Mouse (Mus musculus) hindbrain, postnatal 0 days (tissue): ENCODE data around the gene Umps. TPM values are rescaled to one million over a fixed set of nuclear protein-coding genes. Genes with fewer than 3 reads are reported as not detected.

ENCODE experiments used
- ATAC-seq: fragments of 200-750 bp; cut with Nextera tagmentation; 2 replicates; pipeline ENCODE4 v1.8.0; 2017; ENCODE audit warnings: mild to moderate bottlenecking, moderate TSS enrichment, moderate library complexity
- DNase-seq: peaks from one replicate; pipeline ENCODE4 v3.0.0-alpha.2; 2015; ENCODE audit warnings: low spot score
- H3K27ac ChIP-seq: fragments of 300-500 bp; sonication (generic); 2 replicates; pipeline ENCODE4 v1.5.1; 2014; ENCODE audit warnings: mild to moderate bottlenecking
- H3K27me3 ChIP-seq: fragments of 300-500 bp; sonication (generic); 2 replicates; pipeline ENCODE4 v1.6.1; 2014; ENCODE audit warnings: low read length, mixed read lengths; ENCODE audit not compliant: insufficient read depth
- H3K36me3 ChIP-seq: fragments of 300-500 bp; sonication (generic); 2 replicates; pipeline ENCODE4 v1.6.1; 2014; ENCODE audit warnings: low read length, mixed read lengths; ENCODE audit not compliant: insufficient read depth
- H3K4me1 ChIP-seq: fragments of 300-500 bp; sonication (generic); 2 replicates; pipeline ENCODE4 v1.6.1; 2014; ENCODE audit warnings: antibody characterized with exemption, low read length, mixed read lengths; ENCODE audit not compliant: insufficient read depth
- H3K4me2 ChIP-seq: fragments of 300-500 bp; sonication (generic); 2 replicates; pipeline ENCODE4 v1.6.1; 2014; ENCODE audit warnings: low read depth, mild to moderate bottlenecking, low read length, moderate library complexity, mixed read lengths
- H3K4me3 ChIP-seq: fragments of 300-500 bp; sonication (generic); 2 replicates; pipeline ENCODE4 v1.5.1; 2014; ENCODE audit warnings: low read length
- H3K9ac ChIP-seq: fragments of 300-500 bp; sonication (generic); replicated peaks from 2 replicates; pipeline ENCODE4 v1.6.1; 2014; ENCODE audit warnings: mild to moderate bottlenecking, low read length, moderate library complexity, mixed read lengths
- H3K9me3 ChIP-seq: fragments of 300-500 bp; sonication (generic); 2 replicates; pipeline ENCODE4 v1.6.1; 2016; ENCODE audit warnings: low read length, mixed read lengths
- CTCF ChIP-seq: IDR thresholded peaks from 2 replicates; pipeline ENCODE4 v1.5.1; 2016; ENCODE audit warnings: antibody characterized with exemption, control low read depth, low read depth
- WGBS: fragments of 180-500 bp; shearing (Covaris S2); extraction: QIAGEN DNeasy Blood & Tissue Kit; methylation state at CpG from one replicate; pipeline ENCODE4 v1.1.7; 2014; 5-methylcytosine and 5-hydroxymethylcytosine counted together
- polyA plus RNA-seq: library from polyadenylated mRNA; unstranded; fragments of >200 nt; fragmentation: Nextera tagmentation; extraction: Ambion mirVana; gene quantifications from 2 replicates; pipeline ENCODE4 v1.2.1, GENCODE M21; 2015
- total RNA-seq: library from RNA; depleted of rRNA; stranded (reverse); fragments of >200 nt; gene quantifications from 2 replicates; pipeline ENCODE4 v1.2.3, GENCODE M21; 2014

Gene Umps
- total and polyA plus RNA-seq, 2 experiments from 2014 or later: 23.6 to 23.7 TPM

GRCm38 (mm10) chr16:33940095-33940494 lies 26.7 kb downstream of the Umps start:
- DNase-seq (peak; percentile 55), ATAC-seq (no peak)
- no peak for TF ChIP-seq CTCF
- Histone ChIP-seq H3K36me3 (no peaks in the 10 kb centered on the region), H3K4me1 (peaks cover 50% of the 10 kb centered on the region), H3K27ac (peak overlapping the region; percentile 16; the same call in 1 of the 2 replicates), H3K27me3 (no peaks in the 10 kb centered on the region), H3K9ac (no peak overlapping the region), H3K4me3 (no peak overlapping the region), H3K9me3 (no peaks in the 10 kb centered on the region), H3K4me2 (no peak overlapping the region)
- WGBS: 62% methylated on average over 5 of the region's 5 CpGs

GRCm38 (mm10) chr16:33939636-33940035 lies 27.2 kb downstream of the Umps start:
- ATAC-seq (no peak), DNase-seq (no peak)
- 62% methylated on average over 9 of the region's 9 CpGs for WGBS
- Histone ChIP-seq H3K36me3 (no peaks in the 10 kb centered on the region), H3K9ac (no peak overlapping the region), H3K4me3 (no peak overlapping the region), H3K4me2 (no peak overlapping the region), H3K27ac (no peak overlapping the region), H3K27me3 (no peaks in the 10 kb centered on the region), H3K4me1 (peaks cover 50% of the 10 kb centered on the region), H3K9me3 (no peaks in the 10 kb centered on the region)
- no peak for TF ChIP-seq CTCF

GRCm38 (mm10) chr16:33939133-33939531 lies 27.7 kb downstream of the Umps start:
- H3K4me1 ChIP-seq: peaks cover 52% of the 10 kb centered on the region
- WGBS: 72% methylated on average over 2 of the region's 2 CpGs
- no peaks in the 10 kb centered on the region for H3K9me3 ChIP-seq
- DNase-seq (no peak), ATAC-seq (no peak)
- no peak overlapping the region for H3K9ac ChIP-seq
- H3K4me3 ChIP-seq: no peak overlapping the region
- no peaks in the 10 kb centered on the region for H3K27me3 ChIP-seq
- TF ChIP-seq CTCF: no peak
- H3K27ac ChIP-seq: no peak overlapping the region
- H3K4me2 ChIP-seq: no peak overlapping the region
- no peaks in the 10 kb centered on the region for H3K36me3 ChIP-seq

- WGBS: 56% methylated on average over 12 of the region's 12 CpGs
- ATAC-seq (no peak), DNase-seq (no peak)
- Histone ChIP-seq H3K27me3 (no peaks in the 10 kb centered on the region), H3K9me3 (no peaks in the 10 kb centered on the region), H3K27ac (no peak overlapping the region), H3K4me2 (no peak overlapping the region), H3K9ac (no peak overlapping the region), H3K4me1 (peaks cover 51% of the 10 kb centered on the region), H3K36me3 (no peaks in the 10 kb centered on the region), H3K4me3 (no peak overlapping the region)
- TF ChIP-seq CTCF: no peak
Measured at GRCm38 (mm10) chr16:33938311-33939132, 28.3 kb downstream of the Umps start.

- Histone ChIP-seq H3K4me2 (no peak overlapping the region), H3K9me3 (no peaks in the 10 kb centered on the region), H3K4me1 (peaks cover 51% of the 10 kb centered on the region), H3K27ac (no peak overlapping the region), H3K4me3 (no peak overlapping the region), H3K9ac (no peak overlapping the region), H3K36me3 (no peaks in the 10 kb centered on the region), H3K27me3 (no peaks in the 10 kb centered on the region)
- TF ChIP-seq CTCF: no peak
- 50% methylated on average over 8 of the region's 8 CpGs for WGBS
- DNase-seq (peak; percentile 42), ATAC-seq (peak; percentile 22; the same call in 1 of the 2 replicates)
Measured at GRCm38 (mm10) chr16:33937567-33937966, 29.3 kb downstream of the Umps start.

- no peaks in the 10 kb centered on the region for H3K9me3 ChIP-seq
- DNase-seq (no peak), ATAC-seq (no peak)
- no peak overlapping the region for H3K4me3 ChIP-seq
- H3K27ac ChIP-seq: no peak overlapping the region
- H3K36me3 ChIP-seq: no peaks in the 10 kb centered on the region
- WGBS: 86% methylated on average over 4 of the region's 4 CpGs
- H3K9ac ChIP-seq: no peak overlapping the region
- no peak for TF ChIP-seq CTCF
- no peak overlapping the region for H3K4me2 ChIP-seq
- H3K27me3 ChIP-seq: no peaks in the 10 kb centered on the region
- H3K4me1 ChIP-seq: peaks cover 44% of the 10 kb centered on the region
Measured at GRCm38 (mm10) chr16:33936885-33937284, 30.0 kb downstream of the Umps start.

- no peaks in the 10 kb centered on the region for H3K27me3 ChIP-seq
- no peak for DNase-seq
- H3K36me3 ChIP-seq: no peaks in the 10 kb centered on the region
- H3K4me2 ChIP-seq: no peak overlapping the region
- peaks cover 29% of the 10 kb centered on the region for H3K4me1 ChIP-seq
- H3K27ac ChIP-seq: no peak overlapping the region
- WGBS: 96% methylated on average over 6 of the region's 6 CpGs
- no peak for TF ChIP-seq CTCF
- H3K9me3 ChIP-seq: no peaks in the 10 kb centered on the region
- no peak overlapping the region for H3K4me3 ChIP-seq
- H3K9ac ChIP-seq: no peak overlapping the region
- ATAC-seq: no peak
Measured at GRCm38 (mm10) chr16:33935407-33935785, 31.4 kb downstream of the Umps start.
